Mouse (Mus musculus): ENCODE results near the gene Erlin1.

Erlin1 gene

GRCm38 (mm10) chr19:44060226-44060625 lies 9.4 kb downstream of the Erlin1 start:
- no peak for DNase-seq

GRCm38 (mm10) chr19:44055173-44055826 lies 14.3 kb downstream of the Erlin1 start:
- DNase-seq, result no peak

GRCm38 (mm10) chr19:44050388-44050787 lies 19.2 kb downstream of the Erlin1 start:
- no peak for DNase-seq

GRCm38 (mm10) chr19:44049282-44049681 lies 20.3 kb downstream of the Erlin1 start:
- DNase-seq, result no peak

- no peak for DNase-seq
Observed at GRCm38 (mm10) chr19:44045847-44046246, 23.7 kb downstream of the Erlin1 start.

GRCm38 (mm10) chr19:44042121-44042520 lies 27.5 kb downstream of the Erlin1 start:
- no peak for DNase-seq

- DNase-seq, result no peak
Observed at GRCm38 (mm10) chr19:44033396-44033795, 36.2 kb downstream of the Erlin1 start.

GRCm38 (mm10) chr19:44032046-44032744 lies 37.4 kb downstream of the Erlin1 start:
- DNase-seq, result no peak

GRCm38 (mm10) chr19:44030024-44030423 lies 39.6 kb downstream of the Erlin1 start:
- no peak for DNase-seq

GRCm38 (mm10) chr19:44028972-44029371 lies 40.6 kb downstream of the Erlin1 start, which contains the start of gene Cyp2c23:
Cyp2c23 (minus strand) TSS chr19:44029208.
- no peak for DNase-seq

- peak; percentile 23 for DNase-seq
Observed at GRCm38 (mm10) chr19:44026956-44027530, 42.5 kb downstream of the Erlin1 start.

GRCm38 (mm10) chr19:44024921-44025585 lies 44.5 kb downstream of the Erlin1 start:
- no peak for DNase-seq

GRCm38 (mm10) chr19:44023066-44023465 lies 46.5 kb downstream of the Erlin1 start:
- peak; percentile 17 for DNase-seq

GRCm38 (mm10) chr19:44021502-44021901 lies 48.1 kb downstream of the Erlin1 start:
- DNase-seq, result no peak

GRCm38 (mm10) chr19:44019739-44020138 lies 49.8 kb downstream of the Erlin1 start:
- DNase-seq, result no peak

GRCm38 (mm10) chr19:44013862-44014261 lies 55.7 kb downstream of the Erlin1 start:
- DNase-seq, result no peak

- no peak for DNase-seq
Observed at GRCm38 (mm10) chr19:44008784-44009183, 60.8 kb downstream of the Erlin1 start.

GRCm38 (mm10) chr19:44007186-44007585 lies 62.4 kb downstream of the Erlin1 start:
- no peak for DNase-seq

GRCm38 (mm10) chr19:44005025-44005424 lies 64.6 kb downstream of the Erlin1 start:
- no peak for DNase-seq

GRCm38 (mm10) chr19:44004261-44004660 lies 65.3 kb downstream of the Erlin1 start:
- no peak for DNase-seq

- DNase-seq, result no peak
Observed at GRCm38 (mm10) chr19:44000720-44001119, 68.9 kb downstream of the Erlin1 start.

- DNase-seq, result no peak
Observed at GRCm38 (mm10) chr19:44000061-44000460, 69.5 kb downstream of the Erlin1 start.

GRCm38 (mm10) chr19:43998802-43999527 lies 70.6 kb downstream of the Erlin1 start:
- no peak for DNase-seq
